Mouse (Mus musculus): ENCODE data around the gene Srcap. TPM values are rescaled to one million over a fixed set of nuclear protein-coding genes. Genes with fewer than 3 reads are reported as not detected.
A peak's percentile ranks its signal among the peaks of the same experiment; 100 is the strongest.

Gene Srcap
- polyA plus RNA-seq, 1 experiment from 2014 or later: 51.5 TPM

DNA sequence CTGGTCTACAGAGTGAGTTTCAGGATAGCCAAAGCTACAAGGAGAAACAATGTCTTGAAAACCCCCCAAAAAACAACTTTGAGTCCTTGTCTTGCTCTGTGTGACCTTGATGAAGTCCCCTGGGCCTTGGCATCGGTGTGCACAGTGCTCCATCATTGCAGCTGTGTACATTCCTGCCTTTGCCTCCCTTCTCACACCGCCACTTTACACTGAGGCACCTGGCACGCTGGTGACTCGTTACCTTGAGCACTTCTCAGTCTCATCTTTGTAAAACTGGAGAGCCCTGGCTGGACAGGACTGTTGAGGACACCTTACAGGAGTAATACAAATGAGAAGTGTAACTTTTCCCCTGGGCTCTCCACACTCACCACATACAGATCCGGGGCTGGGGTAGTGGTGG, 75.4 kb downstream of the Srcap start:
- H3K4me1 ChIP-seq (replicated peaks; ENCODE audit: control insufficient read depth, insufficient read depth, low read length): peaks cover 19% of the 10 kb centered on the region
- H3K4me2 ChIP-seq (ENCODE audit: low read length): peak overlapping the region; percentile 95
- H3K4me3 ChIP-seq (replicated peaks; ENCODE audit: low read length): no peak overlapping the region; the same call in 1 of the 2 replicates
- H3K9me3 ChIP-seq (ENCODE audit: control insufficient read depth, low read length): no peaks in the 10 kb centered on the region
- no peaks in the 10 kb centered on the region for H3K27me3 ChIP-seq (replicated peaks; ENCODE audit: control insufficient read depth, insufficient read depth, low read length)
- peaks cover 19% of the 10 kb centered on the region for H3K36me3 ChIP-seq (ENCODE audit: control insufficient read depth, insufficient read depth)
- no peak for ATAC-seq
- H3K27ac ChIP-seq (ENCODE audit: low read length): no peak overlapping the region
- 70% methylated on average over 5 of the region's 5 CpGs for WGBS
- no peak overlapping the region for H3K9ac ChIP-seq (replicated peaks; ENCODE audit: low read depth, low read length)

DNA sequence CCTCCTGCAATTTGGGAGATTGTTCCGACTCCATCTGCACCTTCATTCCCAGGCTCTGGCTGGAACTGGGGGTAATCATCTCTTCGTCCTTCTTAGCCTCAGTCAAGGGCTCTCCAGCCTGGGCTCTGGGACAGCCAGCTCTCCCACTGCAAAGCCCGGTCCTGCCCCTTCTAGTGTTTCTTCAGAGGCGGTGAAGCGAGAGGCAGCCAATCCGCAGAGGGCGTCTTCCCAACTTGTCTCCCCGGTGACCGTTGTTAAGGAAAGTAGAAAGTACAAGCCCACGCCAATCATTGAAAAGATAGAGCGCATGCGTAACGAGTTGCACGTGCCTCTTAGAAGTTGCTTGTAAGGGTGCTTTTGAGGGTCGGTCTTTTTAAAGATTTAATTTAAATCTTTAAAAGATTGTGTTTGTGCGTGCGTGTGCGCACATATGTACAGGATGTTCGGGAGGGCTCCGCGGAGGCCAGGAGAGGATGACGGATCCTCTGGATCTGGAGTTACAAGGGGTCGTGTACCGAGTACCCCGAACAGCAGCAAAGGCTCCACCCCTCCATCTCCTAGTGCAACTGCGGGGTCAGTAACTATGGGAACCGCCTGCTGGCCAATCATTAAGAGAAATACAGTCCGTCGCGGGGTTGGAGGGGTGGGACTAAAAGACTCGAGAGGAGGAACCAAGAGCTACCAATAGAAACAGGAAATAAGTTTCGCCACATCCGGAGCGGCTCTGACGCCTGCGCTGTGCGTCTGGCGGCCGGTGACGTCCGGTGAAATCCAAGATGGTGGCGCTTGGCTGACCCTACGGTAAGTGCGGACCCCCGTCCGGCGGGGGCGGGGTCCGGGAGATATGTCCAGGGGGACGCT, 76.5 kb downstream of the Srcap start, which contains the start of the genes Ccdc189 and Rnf40:
Gene Ccdc189 (minus strand): TSS at position 585 of the 861 bp plus-strand sequence.
Gene Rnf40 (plus strand): TSS at position 757 of the 861 bp plus-strand sequence.
- H3K36me3 ChIP-seq (ENCODE audit: control insufficient read depth, insufficient read depth): peaks cover 19% of the 10 kb centered on the region
- ATAC-seq: peak; percentile 97

GRCm38 (mm10) chr7:127588901-127589300, 77.1 kb downstream of the Srcap start:
- Histone ChIP-seq H3K27ac (ENCODE audit: low read length) (0 out of 2 replicates have a peak overlapping the region, but pooled peaks have one; percentile 53), H3K4me2 (ENCODE audit: low read length) (peak overlapping the region; percentile 95), H3K9ac (replicated peaks; ENCODE audit: low read depth, low read length) (peak overlapping the region; percentile 84), H3K4me1 (replicated peaks; ENCODE audit: control insufficient read depth, insufficient read depth, low read length) (peaks cover 19% of the 10 kb centered on the region), H3K36me3 (ENCODE audit: control insufficient read depth, insufficient read depth) (peaks cover 26% of the 10 kb centered on the region), H3K4me3 (replicated peaks; ENCODE audit: low read length) (peak overlapping the region; percentile 82), H3K9me3 (ENCODE audit: control insufficient read depth, low read length) (no peaks in the 10 kb centered on the region), H3K27me3 (replicated peaks; ENCODE audit: control insufficient read depth, insufficient read depth, low read length) (no peaks in the 10 kb centered on the region)
- WGBS: 5% methylated on average over 29 of the region's 29 CpGs
- ATAC-seq: no peak

More for the DNA sequence above, 76.5 kb downstream of the Srcap start, which contains the start of the genes Ccdc189 and Rnf40:
- Histone ChIP-seq H3K27ac (ENCODE audit: low read length) (peak within 1 kb of the TSS; percentile 79), H3K9me3 (ENCODE audit: control insufficient read depth, low read length) (no peaks in the 10 kb centered on the region), H3K4me2 (ENCODE audit: low read length) (peak within 1 kb of the TSS; percentile 95), H3K27me3 (replicated peaks; ENCODE audit: control insufficient read depth, insufficient read depth, low read length) (no peaks in the 10 kb centered on the region), H3K9ac (replicated peaks; ENCODE audit: low read depth, low read length) (peak within 1 kb of the TSS; percentile 84), H3K4me1 (replicated peaks; ENCODE audit: control insufficient read depth, insufficient read depth, low read length) (peaks cover 19% of the 10 kb centered on the region), H3K4me3 (replicated peaks; ENCODE audit: low read length) (peak within 1 kb of the TSS; percentile 82)
- under 1% methylated on average over 50 of the region's 50 CpGs for WGBS

GRCm38 (mm10) chr7:127589637-127590036, 77.9 kb downstream of the Srcap start:
- H3K9ac ChIP-seq (replicated peaks; ENCODE audit: low read depth, low read length): no peak overlapping the region
- no peak for ATAC-seq
- no peaks in the 10 kb centered on the region for H3K27me3 ChIP-seq (replicated peaks; ENCODE audit: control insufficient read depth, insufficient read depth, low read length)
- peaks cover 19% of the 10 kb centered on the region for H3K4me1 ChIP-seq (replicated peaks; ENCODE audit: control insufficient read depth, insufficient read depth, low read length)
- H3K4me2 ChIP-seq (ENCODE audit: low read length): peak overlapping the region; percentile 95
- H3K36me3 ChIP-seq (ENCODE audit: control insufficient read depth, insufficient read depth): peaks cover 30% of the 10 kb centered on the region
- H3K27ac ChIP-seq (ENCODE audit: low read length): no peak overlapping the region
- peak overlapping the region; percentile 82 for H3K4me3 ChIP-seq (replicated peaks; ENCODE audit: low read length)
- whole genome bisulfite sequencing: 93% methylated on average over 9 of the region's 9 CpGs
- no peaks in the 10 kb centered on the region for H3K9me3 ChIP-seq (ENCODE audit: control insufficient read depth, low read length)

- Histone ChIP-seq H3K4me3 (replicated peaks; ENCODE audit: low read length) (no peak overlapping the region), H3K9ac (replicated peaks; ENCODE audit: low read depth, low read length) (no peak overlapping the region), H3K36me3 (ENCODE audit: control insufficient read depth, insufficient read depth) (peaks cover 41% of the 10 kb centered on the region), H3K4me2 (ENCODE audit: low read length) (no peak overlapping the region), H3K4me1 (replicated peaks; ENCODE audit: control insufficient read depth, insufficient read depth, low read length) (peaks cover 19% of the 10 kb centered on the region), H3K27ac (ENCODE audit: low read length) (no peak overlapping the region), H3K27me3 (replicated peaks; ENCODE audit: control insufficient read depth, insufficient read depth, low read length) (no peaks in the 10 kb centered on the region), H3K9me3 (ENCODE audit: control insufficient read depth, low read length) (no peaks in the 10 kb centered on the region)
- 86% methylated on average over 10 of the region's 10 CpGs for WGBS
- ATAC-seq: no peak
Observed at GRCm38 (mm10) chr7:127591108-127591507, 79.3 kb downstream of the Srcap start.

- Histone ChIP-seq H3K36me3 (ENCODE audit: control insufficient read depth, insufficient read depth) (peaks cover 51% of the 10 kb centered on the region), H3K4me2 (ENCODE audit: low read length) (no peak overlapping the region), H3K9me3 (ENCODE audit: control insufficient read depth, low read length) (no peaks in the 10 kb centered on the region), H3K4me1 (replicated peaks; ENCODE audit: control insufficient read depth, insufficient read depth, low read length) (peaks cover 14% of the 10 kb centered on the region), H3K9ac (replicated peaks; ENCODE audit: low read depth, low read length) (no peak overlapping the region), H3K4me3 (replicated peaks; ENCODE audit: low read length) (no peak overlapping the region), H3K27ac (ENCODE audit: low read length) (no peak overlapping the region), H3K27me3 (replicated peaks; ENCODE audit: control insufficient read depth, insufficient read depth, low read length) (no peaks in the 10 kb centered on the region)
- ATAC-seq: no peak
- 94% methylated on average over 14 of the region's 14 CpGs for WGBS
Observed at GRCm38 (mm10) chr7:127592575-127592974, 80.8 kb downstream of the Srcap start.

DNA sequence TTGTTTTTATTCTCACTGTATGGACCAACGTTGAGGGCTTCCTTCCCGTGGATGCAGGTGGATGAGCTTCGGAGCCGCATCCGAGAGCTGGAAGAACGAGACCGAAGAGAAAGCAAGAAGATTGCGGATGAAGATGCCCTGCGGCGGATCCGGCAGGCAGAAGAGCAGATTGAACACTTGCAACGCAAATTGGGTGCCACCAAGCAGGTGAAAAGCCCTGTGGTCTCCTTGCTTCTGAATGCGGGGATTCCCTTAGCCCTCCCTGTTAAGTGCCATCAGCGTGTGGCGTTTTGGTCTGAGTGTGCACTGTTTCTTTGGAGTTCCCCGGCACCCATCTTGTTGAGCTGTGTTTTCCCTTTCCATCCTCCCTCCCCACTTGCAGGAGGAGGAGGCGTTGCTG, 85.0 kb downstream of the Srcap start:
- Histone ChIP-seq H3K4me1 (replicated peaks; ENCODE audit: control insufficient read depth, insufficient read depth, low read length) (no peaks in the 10 kb centered on the region), H3K27me3 (replicated peaks; ENCODE audit: control insufficient read depth, insufficient read depth, low read length) (no peaks in the 10 kb centered on the region), H3K4me3 (replicated peaks; ENCODE audit: low read length) (no peak overlapping the region), H3K36me3 (ENCODE audit: control insufficient read depth, insufficient read depth) (peaks cover 59% of the 10 kb centered on the region), H3K4me2 (ENCODE audit: low read length) (no peak overlapping the region), H3K27ac (ENCODE audit: low read length) (no peak overlapping the region), H3K9ac (replicated peaks; ENCODE audit: low read depth, low read length) (no peak overlapping the region), H3K9me3 (ENCODE audit: control insufficient read depth, low read length) (no peaks in the 10 kb centered on the region)
- WGBS: 94% methylated on average over 17 of the region's 17 CpGs
- ATAC-seq: no peak

DNA sequence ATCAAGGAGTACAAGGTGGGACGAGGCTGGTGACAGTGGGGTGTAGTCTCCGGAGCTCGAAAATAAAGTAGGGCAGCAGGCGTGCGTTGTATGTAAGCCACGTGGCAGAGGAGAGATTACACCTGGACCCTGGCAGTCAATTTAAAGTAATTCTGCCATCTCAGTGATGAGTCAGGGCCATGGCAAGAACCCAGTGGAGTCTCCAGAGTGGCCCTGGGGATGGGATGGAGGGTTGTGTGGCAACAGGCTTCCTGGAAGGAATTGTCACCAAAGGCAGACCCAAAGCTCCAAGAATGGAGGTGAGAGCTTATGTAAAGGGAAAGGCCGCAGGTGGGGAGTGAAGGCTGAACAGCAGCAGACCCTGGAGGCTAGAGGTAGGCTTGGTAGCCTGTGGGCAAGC, 88.8 kb downstream of the Srcap start:
- Histone ChIP-seq H3K4me1 (replicated peaks; ENCODE audit: control insufficient read depth, insufficient read depth, low read length) (no peaks in the 10 kb centered on the region), H3K27ac (ENCODE audit: low read length) (no peak overlapping the region), H3K4me3 (replicated peaks; ENCODE audit: low read length) (no peak overlapping the region), H3K9me3 (ENCODE audit: control insufficient read depth, low read length) (no peaks in the 10 kb centered on the region), H3K4me2 (ENCODE audit: low read length) (no peak overlapping the region), H3K9ac (replicated peaks; ENCODE audit: low read depth, low read length) (no peak overlapping the region), H3K36me3 (ENCODE audit: control insufficient read depth, insufficient read depth) (peaks cover 32% of the 10 kb centered on the region), H3K27me3 (replicated peaks; ENCODE audit: control insufficient read depth, insufficient read depth, low read length) (no peaks in the 10 kb centered on the region)
- WGBS: 98% methylated on average over 7 of the region's 7 CpGs
- ATAC-seq: no peak

DNA sequence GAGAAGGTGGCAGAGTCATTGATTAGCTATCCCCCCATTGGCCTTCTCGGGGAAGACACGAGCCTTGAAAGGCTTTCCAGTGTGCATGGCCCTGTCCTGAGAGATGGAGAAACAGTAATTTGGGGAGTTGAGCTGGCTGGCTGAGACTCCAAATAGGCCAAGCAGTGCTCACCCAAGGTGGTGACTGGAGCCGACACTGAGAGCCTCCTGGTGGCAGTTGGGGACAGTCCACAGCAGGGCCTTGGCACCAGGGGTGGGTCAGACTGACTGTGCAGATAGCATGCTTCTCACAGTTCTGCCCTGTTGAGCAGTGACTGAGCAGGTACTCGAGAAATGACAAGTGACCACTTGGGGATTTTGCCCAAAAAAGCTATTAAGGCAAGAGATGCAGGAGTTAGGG, 90.0 kb downstream of the Srcap start:
- H3K9me3 ChIP-seq (ENCODE audit: control insufficient read depth, low read length): no peaks in the 10 kb centered on the region
- H3K9ac ChIP-seq (replicated peaks; ENCODE audit: low read depth, low read length): no peak overlapping the region
- no peaks in the 10 kb centered on the region for H3K4me1 ChIP-seq (replicated peaks; ENCODE audit: control insufficient read depth, insufficient read depth, low read length)
- no peak overlapping the region for H3K4me3 ChIP-seq (replicated peaks; ENCODE audit: low read length)
- H3K4me2 ChIP-seq (ENCODE audit: low read length): no peak overlapping the region
- H3K27ac ChIP-seq (ENCODE audit: low read length): no peak overlapping the region
- peaks cover 25% of the 10 kb centered on the region for H3K36me3 ChIP-seq (ENCODE audit: control insufficient read depth, insufficient read depth)
- no peaks in the 10 kb centered on the region for H3K27me3 ChIP-seq (replicated peaks; ENCODE audit: control insufficient read depth, insufficient read depth, low read length)
- ATAC-seq: no peak
- WGBS: 80% methylated on average over 4 of the region's 4 CpGs

Measured in forebrain, embryonic 16.5 days (tissue).